8 mouse cellular contexts compared by ENCODE assay signal in the genomic region with DNA sequence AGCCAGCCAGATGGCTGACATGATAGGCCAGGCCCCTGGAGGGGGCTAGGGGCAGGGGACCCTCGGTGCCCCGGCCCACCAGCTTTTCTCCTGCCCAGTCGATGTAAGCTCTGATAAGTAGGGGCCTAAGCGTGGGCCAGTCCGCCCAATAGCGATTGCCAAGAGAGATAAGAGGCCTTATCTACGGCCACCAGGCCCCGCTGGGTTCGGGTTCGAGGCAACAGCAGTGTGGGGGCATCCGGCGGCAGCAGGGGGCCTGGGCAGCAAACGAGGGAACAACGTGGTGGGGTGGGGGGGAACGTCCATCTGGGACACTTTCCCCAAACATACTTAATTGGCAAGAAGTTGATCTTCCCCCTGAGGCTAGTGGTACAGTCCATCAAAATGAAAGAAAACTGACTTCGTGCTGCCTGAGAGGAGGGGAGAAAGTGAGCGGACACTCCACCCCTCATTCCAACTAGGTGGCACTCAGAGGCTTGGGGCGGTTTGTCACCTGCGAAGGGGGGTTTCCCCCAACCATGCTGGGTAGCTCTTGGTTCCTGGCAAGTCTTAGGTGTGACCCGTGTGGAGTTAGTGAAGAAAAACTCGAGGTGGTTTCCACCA. TPM values are rescaled to one million over a fixed set of nuclear protein-coding genes. Genes with fewer than 3 reads are reported as not detected.
A peak's percentile ranks its signal among the peaks of the same experiment; 100 is the strongest.
DNase-seq lines count a peak whose midpoint lies in the region; ATAC-seq and TF ChIP-seq lines count a peak whose summit lies in the region.

No protein-coding gene starts in this region.

- intact Hi-C loops in gastrocnemius, adult 2 months (cut with DNase I), result no loop called here
- intact Hi-C loops in gastrocnemius, postnatal 36 days (cut with DNase I), result no loop called here

- H3K4me3 ChIP-seq in gastrocnemius, adult 2 months, result peak overlapping the region; percentile 89

- ATAC-seq in activated CD4-positive, CD25-positive, alpha-beta regulatory T cell, adult 4 months, result peak; percentile 28

- peak overlapping the region; percentile 76; the same call in 1 of the 2 replicates for H3K27ac ChIP-seq in gastrocnemius, adult 2 months

- DNase-seq in gastrocnemius, adult 2 months, result no peak
- DNase-seq in gastrocnemius, postnatal 36 days, result no peak
- DNase-seq in forelimb bud, embryonic 11.5 days (ENCODE audit: low read depth, low spot score), result peak; percentile 20
- DNase-seq in liver, result peak; percentile 87
- DNase-seq in natural killer cell, adult 2 months (ENCODE audit: low spot score in 2 of 2), result peak; percentile 87 to 91
- DNase-seq in gastrocnemius, adult 18-20 months (ENCODE audit: low spot score), result no peak
- DNase-seq in right cerebral cortex, postnatal 10 days (ENCODE audit: low spot score in 2 of 2), result no peak

- TF ChIP-seq CTCF in gastrocnemius, adult 2 months (IDR thresholded peaks at IDR 0.05), result no peak

RNA-seq across cellular contexts. Expression of gene Zfpm1, which starts 2.8 kb away (rescaled TPM):
- 1 to 10 TPM; 6.6 to 8.8 TPM for total RNA-seq in gastrocnemius, adult 2 months (2021)
- 1 to 10 TPM; 5.6 to 8.9 TPM for total RNA-seq in gastrocnemius, postnatal 36 days (2021)
- polyA plus RNA-seq in activated CD4-positive, CD25-positive, alpha-beta regulatory T cell, adult 4 months (2017; shearing (Covaris generic)), result 1 to 10 TPM; 1.7 to 2.2 TPM
- total RNA-seq in gastrocnemius, adult 18-20 months (2021), result 1 to 10 TPM; 6.6 to 7.5 TPM

Comparison
In these comparisons a context has a peak if more than half of its experiments do, and no peak if none do; other contexts are left out.
1. DNase-seq: peak in forelimb bud, embryonic 11.5 days (single experiment), liver (single experiment) and natural killer cell, adult 2 months (2 of 2); none in gastrocnemius, adult 2 months (single experiment), gastrocnemius, postnatal 36 days (0 of 2), gastrocnemius, adult 18-20 months (single experiment) and right cerebral cortex, postnatal 10 days (0 of 2).